In the genomic region with DNA sequence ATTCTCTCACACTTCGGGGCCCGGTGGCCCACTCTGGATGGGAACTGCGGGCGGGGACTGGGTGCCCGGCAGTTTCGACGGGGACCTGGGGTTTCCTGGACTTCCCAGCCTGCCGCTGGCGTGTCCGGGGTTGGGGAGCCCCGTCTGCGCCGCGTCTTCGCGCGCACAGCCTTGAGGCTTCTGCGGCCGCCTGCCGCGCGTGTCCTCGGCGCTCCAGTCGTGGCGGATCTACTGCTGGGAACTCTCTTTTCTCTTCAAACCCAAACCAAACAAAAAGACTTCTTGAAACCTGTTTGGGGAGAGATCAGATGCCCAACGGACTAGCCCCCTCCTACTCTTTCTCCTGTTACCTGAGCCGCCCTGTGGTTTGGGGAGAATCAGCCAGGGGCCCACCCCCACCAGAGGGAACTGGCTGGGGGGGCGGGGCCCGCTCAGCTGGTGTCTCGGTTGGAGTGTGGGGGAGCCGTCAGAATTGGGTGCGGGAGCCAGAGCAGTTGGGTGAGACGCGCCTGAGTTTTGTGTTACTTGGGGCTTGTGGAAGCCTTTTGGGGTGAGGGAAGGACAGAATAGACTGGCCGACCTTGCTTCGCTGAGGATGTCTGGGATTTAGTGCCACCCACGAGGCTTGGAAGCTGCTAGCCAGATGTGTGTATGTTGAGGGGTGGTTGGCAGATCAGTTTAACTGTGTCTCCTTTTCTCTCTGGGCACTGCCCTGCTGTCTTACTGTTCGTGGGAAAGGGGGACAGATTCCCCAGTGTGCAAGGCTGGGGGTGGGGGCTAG, we compare ENCODE assay signal across 8 mouse cellular contexts. TPM values are rescaled to one million over a fixed set of nuclear protein-coding genes. Genes with fewer than 3 reads are reported as not detected.
DNase-seq lines count a peak whose midpoint lies in the region; ATAC-seq and TF ChIP-seq lines count a peak whose summit lies in the region.

No protein-coding gene starts in this region.

- peaks cover 19% of the 10 kb centered on the region for H3K27me3 ChIP-seq in forebrain, embryonic 13.5 days
- H3K27me3 ChIP-seq in intestine, embryonic 15.5 days (replicated peaks), result no peaks in the 10 kb centered on the region
- H3K27me3 ChIP-seq in lung, embryonic 14.5 days (ENCODE audit: insufficient read depth, low read length), result no peaks in the 10 kb centered on the region
- H3K27me3 ChIP-seq in stomach, embryonic 14.5 days (ENCODE audit: control insufficient read depth, insufficient read depth, low read length), result no peaks in the 10 kb centered on the region

- H3K9ac ChIP-seq in ES-E14 (ENCODE audit: insufficient read depth, low read depth, low read length, poor library complexity, severe bottlenecking), result peak overlapping the region; percentile 87
- H3K9ac ChIP-seq in forebrain, embryonic 13.5 days, result peak overlapping the region; percentile 66
- peak overlapping the region; percentile 79 for H3K9ac ChIP-seq in intestine, embryonic 15.5 days
- H3K9ac ChIP-seq in lung, embryonic 14.5 days, result peak overlapping the region; percentile 83
- peak overlapping the region; percentile 92 for H3K9ac ChIP-seq in stomach, embryonic 14.5 days (replicated peaks; ENCODE audit: low read depth, low read length)

- peaks cover 7 to 50% of the 10 kb centered on the region in 2 experiments for H3K4me1 ChIP-seq in ES-E14 (ENCODE audit: control insufficient read depth in 2 of 2, insufficient read depth in 2 of 2, low read length in 2 of 2, poor library complexity in 1 of 2)
- peaks cover 74% of the 10 kb centered on the region for H3K4me1 ChIP-seq in forebrain, embryonic 13.5 days
- H3K4me1 ChIP-seq in intestine, embryonic 15.5 days (replicated peaks), result peaks cover 80% of the 10 kb centered on the region
- H3K4me1 ChIP-seq in lung, embryonic 14.5 days (ENCODE audit: insufficient read depth), result peaks cover 63% of the 10 kb centered on the region
- peaks cover 71% of the 10 kb centered on the region for H3K4me1 ChIP-seq in stomach, embryonic 14.5 days (ENCODE audit: control insufficient read depth, insufficient read depth, low read length)

- TF ChIP-seq CTCF in lung, embryonic 14.5 days (IDR thresholded peaks at IDR 0.05; ENCODE audit: low read depth), result no peak

- no peaks in the 10 kb centered on the region for H3K9me3 ChIP-seq in ES-E14 (ENCODE audit: control insufficient read depth, insufficient read depth, low read depth, low read length)
- H3K9me3 ChIP-seq in forebrain, embryonic 13.5 days (replicated peaks), result no peaks in the 10 kb centered on the region
- H3K9me3 ChIP-seq in intestine, embryonic 15.5 days, result no peaks in the 10 kb centered on the region
- no peaks in the 10 kb centered on the region for H3K9me3 ChIP-seq in lung, embryonic 14.5 days (ENCODE audit: low read depth, low read length)
- no peaks in the 10 kb centered on the region for H3K9me3 ChIP-seq in stomach, embryonic 14.5 days (ENCODE audit: control insufficient read depth, low read depth, low read length)

- H3K4me3 ChIP-seq in ES-E14 (ENCODE audit: insufficient read depth in 1 of 2, low read depth in 1 of 2, low read length in 2 of 2, poor library complexity in 1 of 2, severe bottlenecking in 1 of 2), result peak overlapping the region; percentile 78 to 92
- H3K4me3 ChIP-seq in forebrain, embryonic 13.5 days, result peak overlapping the region; percentile 52
- H3K4me3 ChIP-seq in intestine, embryonic 15.5 days (replicated peaks), result peak overlapping the region; percentile 82
- peak overlapping the region; percentile 76 for H3K4me3 ChIP-seq in lung, embryonic 14.5 days (ENCODE audit: low read depth, low read length)
- H3K4me3 ChIP-seq in stomach, embryonic 14.5 days (ENCODE audit: low read depth, low read length), result peak overlapping the region; percentile 87

- ATAC-seq in forebrain, embryonic 13.5 days, result no peak
- ATAC-seq in intestine, embryonic 15.5 days, result peak; percentile 8
- ATAC-seq in lung, embryonic 14.5 days (ENCODE audit: insufficient read depth), result no peak; the same call in 1 of the 2 replicates
- no peak for ATAC-seq in stomach, embryonic 14.5 days (ENCODE audit: insufficient number of reproducible peaks, insufficient read depth, low FRiP score, low read depth)
- ATAC-seq in frontal cortex, adult (ENCODE audit: low TSS enrichment), result no peak

- H3K27ac ChIP-seq in ES-E14 (ENCODE audit: insufficient read depth, low read depth, low read length, poor library complexity, severe bottlenecking), result peak overlapping the region; percentile 11; the same call in 1 of the 2 replicates
- peak overlapping the region; percentile 21; the same call in 1 of the 2 replicates for H3K27ac ChIP-seq in forebrain, embryonic 13.5 days
- H3K27ac ChIP-seq in intestine, embryonic 15.5 days, result peak overlapping the region; percentile 91
- peak overlapping the region; percentile 97 for H3K27ac ChIP-seq in lung, embryonic 14.5 days (ENCODE audit: low read depth)
- H3K27ac ChIP-seq in stomach, embryonic 14.5 days (ENCODE audit: low read length), result peak overlapping the region; percentile 96

- DNase-seq in cerebellum, adult 9-10 months, result peak; percentile 60
- DNase-seq in cerebellum, adult 11 months, result no peak
- DNase-seq in ES-E14 (ENCODE audit: low read depth, low spot score), result no peak
- peak; percentile 71 for DNase-seq in lung, embryonic 14.5 days

- WGBS in forebrain, embryonic 13.5 days, result under 1% methylated on average over 39 of the region's 39 CpGs
- under 1% methylated on average over 39 of the region's 39 CpGs for WGBS in intestine, embryonic 15.5 days
- WGBS in lung, embryonic 14.5 days, result under 1% methylated on average over 39 of the region's 39 CpGs
- WGBS in stomach, embryonic 14.5 days, result under 1% methylated on average over 39 of the region's 39 CpGs

- in situ Hi-C loops in ES-E14 (cut with MboI; ENCODE audit: low sequenced_read_pairs in 2 of 2, unreplicated experiment in 2 of 2), result no loop called here

- H3K4me2 ChIP-seq in forebrain, embryonic 13.5 days, result peak overlapping the region; percentile 90
- peak overlapping the region; percentile 78 for H3K4me2 ChIP-seq in intestine, embryonic 15.5 days (replicated peaks)
- peak overlapping the region; percentile 94 for H3K4me2 ChIP-seq in lung, embryonic 14.5 days
- peak overlapping the region; percentile 96 for H3K4me2 ChIP-seq in stomach, embryonic 14.5 days (replicated peaks; ENCODE audit: low read depth, low read length)

- no peaks in the 10 kb centered on the region for H3K36me3 ChIP-seq in ES-E14 (ENCODE audit: control insufficient read depth, insufficient read depth, low read length, poor library complexity, severe bottlenecking)
- H3K36me3 ChIP-seq in forebrain, embryonic 13.5 days (ENCODE audit: poor library complexity, severe bottlenecking), result no peaks in the 10 kb centered on the region
- H3K36me3 ChIP-seq in intestine, embryonic 15.5 days, result no peaks in the 10 kb centered on the region
- H3K36me3 ChIP-seq in lung, embryonic 14.5 days (ENCODE audit: insufficient read depth), result no peaks in the 10 kb centered on the region
- no peaks in the 10 kb centered on the region for H3K36me3 ChIP-seq in stomach, embryonic 14.5 days (ENCODE audit: control insufficient read depth, insufficient read depth, low read length)

TF ChIP-seq in ES-E14, 5 proteins besides CTCF, POLR2A, EP300 and RAD21:
- peak; percentile 16; the same call in 1 of the 2 replicates for TF ChIP-seq HCFC1 (IDR thresholded peaks at IDR 0.05; ENCODE audit: borderline replicate concordance, insufficient read depth, low read length)
- TF ChIP-seq ZNF384 (IDR thresholded peaks at IDR 0.05; ENCODE audit: low read depth, low read length), result no peak
- no peak for TF ChIP-seq CHD2 (IDR thresholded peaks at IDR 0.05; ENCODE audit: low read depth, low read length)
- TF ChIP-seq ZC3H11A (IDR thresholded peaks at IDR 0.05; ENCODE audit: borderline replicate concordance, low read depth, low read length), result no peak
- no peak for TF ChIP-seq MAFK (IDR thresholded peaks at IDR 0.05; ENCODE audit: insufficient read depth, low read depth, low read length)
TF ChIP-seq in ES-E14: peak in this region for 1.

RNA-seq across cellular contexts. Expression of gene Rara, which starts 10.5 kb away (rescaled TPM):
- 25.8 and 30.1 TPM in 2 replicates for total RNA-seq in ES-E14 (2012; rRNA removed)
- polyA plus RNA-seq in forebrain, embryonic 13.5 days (2015; fragmentation: Nextera tagmentation; extraction: Ambion mirVana), result 8.7 and 10.2 TPM in 2 replicates
- 30.7 and 31.5 TPM in 2 replicates for polyA plus RNA-seq in intestine, embryonic 15.5 days (2015; fragmentation: Nextera tagmentation; extraction: Ambion mirVana)
- 43.2 and 45.3 TPM in 2 replicates for polyA plus RNA-seq in lung, embryonic 14.5 days (2014; fragmentation: Nextera tagmentation; extraction: Ambion mirVana)
- 54.0 and 56.8 TPM in 2 replicates for polyA plus RNA-seq in stomach, embryonic 14.5 days (2014; fragmentation: Nextera tagmentation; extraction: Ambion mirVana)

RNA-seq across cellular contexts. Expression of gene Cdc6, which starts 30.5 kb away (rescaled TPM):
- total RNA-seq in ES-E14 (2012; rRNA removed), result 32.7 and 51.3 TPM in 2 replicates
- polyA plus RNA-seq in forebrain, embryonic 13.5 days (2015; fragmentation: Nextera tagmentation; extraction: Ambion mirVana), result 23.0 and 26.9 TPM in 2 replicates
- polyA plus RNA-seq in intestine, embryonic 15.5 days (2015; fragmentation: Nextera tagmentation; extraction: Ambion mirVana), result 24.0 and 26.7 TPM in 2 replicates
- 47.0 and 48.1 TPM in 2 replicates for polyA plus RNA-seq in lung, embryonic 14.5 days (2014; fragmentation: Nextera tagmentation; extraction: Ambion mirVana)
- 31.4 and 32.6 TPM in 2 replicates for polyA plus RNA-seq in stomach, embryonic 14.5 days (2014; fragmentation: Nextera tagmentation; extraction: Ambion mirVana)

RNA-seq across cellular contexts. Expression of gene Gjd3, which starts 44.7 kb away (rescaled TPM):
- total RNA-seq in ES-E14 (2012; rRNA removed), result 0.27 and 1.7 TPM in 2 replicates
- 0.21 TPM in 1 of 2 replicates, not detected in the other for polyA plus RNA-seq in forebrain, embryonic 13.5 days (2015; fragmentation: Nextera tagmentation; extraction: Ambion mirVana)
- polyA plus RNA-seq in intestine, embryonic 15.5 days (2015; fragmentation: Nextera tagmentation; extraction: Ambion mirVana), result 0.20 and 0.35 TPM in 2 replicates
- 0.31 TPM in 1 of 2 replicates, not detected in the other for polyA plus RNA-seq in lung, embryonic 14.5 days (2014; fragmentation: Nextera tagmentation; extraction: Ambion mirVana)
- not detected in 2 replicates for polyA plus RNA-seq in stomach, embryonic 14.5 days (2014; fragmentation: Nextera tagmentation; extraction: Ambion mirVana)

Comparison
In these comparisons a context has a peak if more than half of its experiments do, and no peak if none do; other contexts are left out.
1. DNase-seq: peak in cerebellum, adult 9-10 months (single experiment) and lung, embryonic 14.5 days (single experiment); none in cerebellum, adult 11 months (single experiment) and ES-E14 (single experiment).
2. H3K27ac ChIP-seq: peak in every context shown above with its lines; median percentile 97 in lung, embryonic 14.5 days; 96 in stomach, embryonic 14.5 days; 91 in intestine, embryonic 15.5 days; 21 in forebrain, embryonic 13.5 days; 11 in ES-E14.
3. Peak in every context shown above with its lines, with median percentiles within 50 percentile points of each other: H3K4me3 ChIP-seq, H3K9ac ChIP-seq and H3K4me2 ChIP-seq.